Mouse (Mus musculus) CH12.LX (cell line): ENCODE measurements around the gene Zfp651. TPM values are rescaled to one million over a fixed set of nuclear protein-coding genes. Genes with fewer than 3 reads are reported as not detected.

Source experiments
- DNase-seq: peaks from one replicate; pipeline ENCODE4 v3.0.0-alpha.2; 2013; ENCODE audit errors: extremely low read depth
- H3K27ac ChIP-seq: 2 replicates; pipeline ENCODE4 v1.5.1; 2012; ENCODE audit warnings: low read depth, mild to moderate bottlenecking, control low read depth, moderate library complexity; ENCODE audit not compliant: insufficient read depth
- H3K27me3 ChIP-seq: replicated peaks from 2 replicates; pipeline ENCODE3; 2012; ENCODE audit warnings: inconsistent platforms
- H3K36me3 ChIP-seq, 2 experiments: replicated peaks in 1 of 2; 2 replicates each; pipeline versions ENCODE3 to v1.6.1; 2012; ENCODE audit warnings: inconsistent platforms in 1 of 2, low read length in 1 of 2, mild to moderate bottlenecking in 1 of 2, mixed read lengths in 1 of 2, moderate library complexity in 1 of 2; ENCODE audit not compliant: control insufficient read depth in 1 of 2, insufficient read depth in 1 of 2
- H3K4me1 ChIP-seq, 2 experiments: 2 replicates each; pipeline ENCODE4 v1.6.1; 2012; ENCODE audit warnings: inconsistent platforms in 1 of 2, moderate library complexity in 1 of 2; ENCODE audit not compliant: insufficient read depth in 2 of 2, control insufficient read depth in 1 of 2
- H3K4me2 ChIP-seq: 2 replicates; pipeline ENCODE4 v1.6.1; 2012; ENCODE audit warnings: low read depth, mild to moderate bottlenecking, control low read depth; ENCODE audit not compliant: poor library complexity, insufficient read depth, severe bottlenecking
- H3K4me3 ChIP-seq, 3 experiments: fragments of 150-350 bp in 1 of 3; sonication (generic) in 1 of 3; replicated peaks in 1 of 3; 2 replicates each; pipeline versions ENCODE3 to v1.5.1; 2011 to 2012; ENCODE audit warnings: low read depth in 2 of 3, low read length in 2 of 3, mild to moderate bottlenecking in 2 of 3, moderate library complexity in 2 of 3, control low read depth in 1 of 3, improper control_type of control experiment in 1 of 3, inconsistent platforms in 1 of 3, mixed read lengths in 1 of 3; ENCODE audit not compliant: poor library complexity in 1 of 3
- H3K79me2 ChIP-seq: replicated peaks from 2 replicates; pipeline ENCODE4 v1.6.1; 2012; ENCODE audit warnings: mild to moderate bottlenecking, moderate library complexity; ENCODE audit not compliant: control insufficient read depth, poor library complexity, insufficient read depth, severe bottlenecking; ENCODE audit errors: extremely low read depth
- H3K9ac ChIP-seq: 2 replicates; pipeline ENCODE4 v1.6.1; 2012; ENCODE audit warnings: low read depth, mild to moderate bottlenecking, control low read depth, moderate library complexity; ENCODE audit not compliant: insufficient read depth
- H3K9me3 ChIP-seq: replicated peaks from 2 replicates; pipeline ENCODE3; 2012; ENCODE audit warnings: low read length, inconsistent platforms, mixed read lengths
- BHLHE40 ChIP-seq: IDR thresholded peaks from 2 replicates; pipeline ENCODE4 v1.6.1; 2011; ENCODE audit warnings: mild to moderate bottlenecking, low read depth, low read length, improper control_type of control experiment
- CHD2 ChIP-seq: IDR thresholded peaks from 2 replicates; pipeline ENCODE4 v1.6.1; 2011; ENCODE audit warnings: low read length, improper control_type of control experiment
- CTCF ChIP-seq, 2 experiments: IDR thresholded peaks in 1 of 2; conservative IDR thresholded peaks in 1 of 2; 2 replicates each; pipeline ENCODE4 v1.5.1; 2011 to 2012; ENCODE audit warnings: low read depth in 2 of 2, low read length in 2 of 2, improper control_type of control experiment in 1 of 2, inconsistent platforms in 1 of 2, mild to moderate bottlenecking in 1 of 2, moderate library complexity in 1 of 2
- ELF1 ChIP-seq: IDR thresholded peaks from 2 replicates; pipeline ENCODE4 v1.6.1; 2014; ENCODE audit warnings: low read depth, mild to moderate bottlenecking, inconsistent platforms, low read length, improper control_type of control experiment
- ETS1 ChIP-seq: conservative IDR thresholded peaks from 2 replicates; pipeline ENCODE4 v1.6.1; 2012; ENCODE audit warnings: low read depth, mild to moderate bottlenecking, inconsistent platforms, low read length, improper control_type of control experiment, moderate library complexity
- HCFC1 ChIP-seq: IDR thresholded peaks from 2 replicates; pipeline ENCODE4 v1.6.1; 2012; ENCODE audit warnings: low read depth, mild to moderate bottlenecking, inconsistent platforms, low read length, improper control_type of control experiment
- IRF4 ChIP-seq: IDR thresholded peaks from 2 replicates; pipeline ENCODE4 v1.6.1; 2014; ENCODE audit warnings: low read depth, mild to moderate bottlenecking, inconsistent platforms, low read length, improper control_type of control experiment
- JUN ChIP-seq: IDR thresholded peaks from 2 replicates; pipeline ENCODE4 v1.6.1; 2011; ENCODE audit warnings: low read depth, mild to moderate bottlenecking, low read length, improper control_type of control experiment, moderate library complexity; ENCODE audit not compliant: insufficient read depth
- MAX ChIP-seq: IDR thresholded peaks from 2 replicates; pipeline ENCODE4 v1.6.1; 2011; ENCODE audit warnings: low read length, improper control_type of control experiment
- MEF2A ChIP-seq: IDR thresholded peaks from 2 replicates; pipeline ENCODE4 v1.6.1; 2014; ENCODE audit warnings: low read depth, mild to moderate bottlenecking, inconsistent platforms, low read length, improper control_type of control experiment, borderline replicate concordance
- MYC ChIP-seq: IDR thresholded peaks from 2 replicates; pipeline ENCODE4 v1.6.1; 2011; ENCODE audit warnings: low read depth, mild to moderate bottlenecking, improper control_type of control experiment, low read length
- NELFE ChIP-seq: IDR thresholded peaks from 2 replicates; pipeline ENCODE4 v1.6.1; 2011; ENCODE audit warnings: low read depth, low read length, improper control_type of control experiment
- NRF1 ChIP-seq: IDR thresholded peaks from 2 replicates; pipeline ENCODE4 v1.6.1; 2014; ENCODE audit warnings: low read depth, mild to moderate bottlenecking, inconsistent platforms, low read length, improper control_type of control experiment, moderate library complexity
- POLR2A ChIP-seq: IDR thresholded peaks from 2 replicates; pipeline ENCODE4 v1.6.1; 2011; ENCODE audit warnings: low read depth, mild to moderate bottlenecking, improper control_type of control experiment, low read length
- RCOR1 ChIP-seq: conservative IDR thresholded peaks from 2 replicates; pipeline ENCODE4 v1.6.1; 2012; ENCODE audit warnings: low read depth, mild to moderate bottlenecking, inconsistent platforms, low read length, improper control_type of control experiment
- TBP ChIP-seq: conservative IDR thresholded peaks from 2 replicates; pipeline ENCODE4 v1.6.1; 2011; ENCODE audit warnings: low read depth, low read length, improper control_type of control experiment
- TCF12 ChIP-seq: IDR thresholded peaks from 2 replicates; pipeline ENCODE4 v1.6.1; 2014; ENCODE audit warnings: low read depth, mild to moderate bottlenecking, inconsistent platforms, low read length, improper control_type of control experiment
- UBTF ChIP-seq: IDR thresholded peaks from 2 replicates; pipeline ENCODE4 v1.6.1; 2012; ENCODE audit warnings: low read depth, mild to moderate bottlenecking, inconsistent platforms, low read length, improper control_type of control experiment, moderate library complexity
- ZNF384 ChIP-seq: IDR thresholded peaks from 2 replicates; pipeline ENCODE4 v1.6.1; 2012; ENCODE audit warnings: low read depth, low read length, improper control_type of control experiment, inconsistent platforms
- dilution Hi-C: fragments of 300-500 bp; cut with MboI; formaldehyde crosslinking; loops from 2 replicates; pipeline ENCODE4 v1.14.3; 2020; ENCODE audit warnings: low sequenced_read_pairs; ENCODE audit not compliant: extremely low pct_unique_long_range_greater_than_20kb, extremely low pct_ligation_motif_present
- in situ Hi-C: fragments of 300-500 bp; cut with MboI; formaldehyde crosslinking; loops from 3 replicates; pipeline ENCODE4 v1.14.3; 2019; ENCODE audit warnings: low sequenced_read_pairs, low pct_ligation_motif_present, low pct_unique_long_range_greater_than_20kb, mixed read lengths
- polyA plus RNA-seq: library from polyadenylated mRNA; unstranded; fragments of >175 nt; gene quantifications from 2 replicates; pipeline ENCODE4 v1.2.1, GENCODE M21; 2012; ENCODE audit warnings: low read depth; ENCODE audit not compliant: insufficient read length
- total RNA-seq, 2 experiments: library from RNA; depleted of rRNA; stranded (reverse); fragments of 300-350 nt in 1 of 2; fragments of >200 nt in 1 of 2; gene quantifications; 2 replicates each; pipeline ENCODE4 v1.2.3; 2012 to 2014

Gene Zfp651
- total and polyA plus RNA-seq, 3 experiments = 0.07 to 0.20 (median 0.13) TPM

- peak within 1 kb of the TSS; percentile 62 to 91 (median 73) for H3K4me3 ChIP-seq
- no peaks in the 10 kb centered on the region for H3K27me3 ChIP-seq
- peak within 1 kb of the TSS; percentile 94 for H3K4me2 ChIP-seq
- H3K79me2 ChIP-seq = peaks cover 39% of the 10 kb centered on the region
- in situ Hi-C loops = no loop called here
- peaks cover 2 to 24% of the 10 kb centered on the region in 2 experiments; a peak in 2 of 4 replicates for H3K4me1 ChIP-seq
- TF ChIP-seq NRF1 (peak; percentile 75), ZNF384 (no peak), MYC (peak; percentile 76; the same call in 1 of the 2 replicates), TCF12 (peak; percentile 65; the same call in 1 of the 2 replicates), TBP (peak; percentile 49; the same call in 1 of the 2 replicates), UBTF (0 out of 2 replicates have a peak, but pooled peaks have one; percentile 1), RCOR1 (no peak), ELF1 (peak; percentile 60; the same call in 1 of the 2 replicates), HCFC1 (peak; percentile 67), POLR2A (peak; percentile 76), CHD2 (peak; percentile 98), MEF2A (peak; percentile 46; the same call in 1 of the 2 replicates), JUN (no peak), IRF4 (peak; percentile 37; the same call in 1 of the 2 replicates), ETS1 (peak; percentile 60; the same call in 1 of the 2 replicates), NELFE (peak; percentile 63), BHLHE40 (peak; percentile 48; the same call in 1 of the 2 replicates), MAX (peak; percentile 92), CTCF (conservative IDR thresholded peaks at IDR 0.05 in 1 of 2, IDR thresholded peaks at IDR 0.05 in 1 of 2; ENCODE audit: low read depth in 2 of 2, low read length in 2 of 2) (no peak; a peak in 1 of 4 replicates)
- H3K9me3 ChIP-seq = peaks cover 10% of the 10 kb centered on the region
- H3K36me3 ChIP-seq = peaks cover 0 to 5% of the 10 kb centered on the region in 2 experiments
- peak within 1 kb of the TSS; percentile 98 for H3K9ac ChIP-seq
- peak within 1 kb of the TSS; percentile 79 for H3K27ac ChIP-seq
- DNase-seq = peak; percentile 98
- dilution Hi-C loops = no loop called here
Measured at GRCm38 (mm10) chr9:121718792-121719318, 40.3 kb upstream of the Zfp651 start, which contains the start of gene Nktr. Gene Nktr (plus strand): TSS chr9:121719169.
